Mouse (Mus musculus) lung, adult 2 months (tissue): Measurements from ENCODE around the gene Tnfsf12.

ENCODE experiments used
- CTCF ChIP-seq: fragments of 200-500 bp; IDR thresholded peaks from 2 replicates; pipeline ENCODE4 v1.5.1; 2011; ENCODE audit warnings: mild to moderate bottlenecking, low read length, control low read depth; ENCODE audit not compliant: insufficient read depth
- POLR2A ChIP-seq: fragments of 200-500 bp; IDR thresholded peaks from 2 replicates; pipeline ENCODE4 v1.6.1; 2011; ENCODE audit warnings: low read depth, mild to moderate bottlenecking, control low read depth, low read length, borderline replicate concordance; ENCODE audit errors: extremely low read depth

GRCm38 (mm10) chr11:69662213-69662966 lies 33.3 kb downstream of the Tnfsf12 start, which contains the start of gene Mpdu1:
- TF ChIP-seq CTCF: 0 out of 2 replicates have a peak, but pooled peaks have one; percentile 23
- TF ChIP-seq POLR2A: peak; percentile 92
